Mouse (Mus musculus): ENCODE data around the gene Olfr517.

Olfr517 gene

GRCm38 (mm10) chr7:108872279-108872678, at the start of gene Olfr517:
Gene Olfr517 (minus strand): TSS chr7:108872379.
- no peak for DNase-seq (ENCODE audit: extremely low spot score)

GRCm38 (mm10) chr7:108903969-108904368, 31.8 kb upstream of the Olfr517 start:
- DNase-seq (ENCODE audit: extremely low spot score), result no peak

DNA sequence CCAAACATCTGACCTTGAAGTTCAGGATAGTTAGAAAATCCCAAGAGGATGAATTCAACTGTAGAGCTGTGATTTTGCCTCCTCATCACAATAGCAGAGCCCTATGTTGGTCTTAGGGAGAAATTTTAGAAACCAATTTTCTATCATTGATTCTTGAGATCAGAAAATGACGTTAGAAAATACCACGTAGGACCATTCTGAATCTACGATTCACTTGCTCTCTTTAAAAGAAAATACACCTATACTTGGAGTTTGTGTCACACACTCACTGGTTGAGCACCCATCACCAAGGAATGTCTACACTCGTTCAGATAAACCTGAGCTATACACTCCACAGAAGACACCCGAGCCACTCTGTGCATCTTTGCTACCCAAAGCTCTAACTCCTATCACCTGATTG, 22.1 kb upstream of the Olfr517 start, which contains the start of gene Olfr519:
TSS of gene Olfr519 (minus strand) at position 101 of the 400 bp plus-strand sequence.
- no peak for DNase-seq (ENCODE audit: extremely low spot score)

DNA sequence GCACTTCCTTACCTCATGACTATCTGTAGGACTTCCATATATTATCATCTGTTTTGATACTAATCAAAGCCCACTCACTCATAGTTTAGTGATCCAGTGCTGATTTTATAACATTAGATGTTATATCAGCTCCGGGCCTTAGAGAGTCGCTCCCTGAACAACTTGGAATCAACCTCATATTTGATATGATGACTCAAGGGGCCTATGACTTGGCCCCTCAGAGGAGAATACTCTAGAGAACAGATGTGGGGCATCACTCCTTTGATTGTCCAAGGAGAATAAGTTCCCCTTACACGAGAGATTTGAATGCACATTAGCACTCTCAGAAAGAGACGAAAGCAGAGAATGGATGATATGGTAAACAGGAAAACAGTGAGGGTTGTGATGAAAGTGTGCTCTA, 12.7 kb upstream of the Olfr517 start, which contains the start of gene Olfr518:
TSS of gene Olfr518 (minus strand) at position 101 of the 400 bp plus-strand sequence.
- no peak for DNase-seq (ENCODE audit: extremely low spot score)

GRCm38 (mm10) chr7:108850429-108850828, 21.8 kb downstream of the Olfr517 start, which contains the start of gene Olfr516:
Gene Olfr516 (minus strand): TSS chr7:108850529.
- DNase-seq (ENCODE audit: extremely low spot score), result no peak

- no peak for DNase-seq (ENCODE audit: extremely low spot score)
Measured at GRCm38 (mm10) chr7:108825897-108826296, 46.3 kb downstream of the Olfr517 start, which contains the start of gene Olfr514. Gene Olfr514 (minus strand): TSS chr7:108825997.
